Mouse (Mus musculus) liver, postnatal 0 days (tissue): ENCODE data around the gene Ppp1r15a. TPM values are rescaled to one million over a fixed set of nuclear protein-coding genes. Genes with fewer than 3 reads are reported as not detected.
"Not testable (repeated sequence)": the region's sequence is repeated elsewhere in the genome, so short reads cannot be mapped to it uniquely, and the experiment has no call there.

Source experiments
- ATAC-seq: fragments of 200-750 bp; cut with Nextera tagmentation; 2 replicates; pipeline ENCODE4 v1.8.0; 2017; ENCODE audit warnings: mild to moderate bottlenecking, moderate library complexity
- DNase-seq: peaks from one replicate; pipeline ENCODE4 v3.0.0-alpha.2; 2016
- H3K27ac ChIP-seq: fragments of 300-500 bp; sonication (generic); 2 replicates; pipeline ENCODE4 v1.5.1; 2014; ENCODE audit warnings: antibody characterized with exemption, moderate library complexity, mild to moderate bottlenecking, low read depth
- H3K27me3 ChIP-seq: fragments of 300-500 bp; sonication (generic); 2 replicates; pipeline ENCODE4 v1.6.1; 2014; ENCODE audit warnings: low read length, control low read depth, mixed read lengths; ENCODE audit not compliant: insufficient read depth
- H3K36me3 ChIP-seq: fragments of 300-500 bp; sonication (generic); replicated peaks from 2 replicates; pipeline ENCODE4 v1.6.1; 2014; ENCODE audit warnings: mild to moderate bottlenecking, control low read depth, low read length, moderate library complexity, mixed read lengths; ENCODE audit not compliant: insufficient read depth
- H3K4me1 ChIP-seq: fragments of 300-500 bp; sonication (generic); 2 replicates; pipeline ENCODE4 v1.6.1; 2014; ENCODE audit warnings: antibody characterized with exemption, mild to moderate bottlenecking, control low read depth; ENCODE audit not compliant: insufficient read depth
- H3K4me2 ChIP-seq: fragments of 300-500 bp; sonication (generic); 2 replicates; pipeline ENCODE4 v1.6.1; 2014; ENCODE audit warnings: low read depth, mild to moderate bottlenecking, low read length, moderate library complexity, mixed read lengths
- H3K4me3 ChIP-seq: fragments of 300-500 bp; sonication (generic); 2 replicates; pipeline ENCODE4 v1.5.1; 2014; ENCODE audit warnings: low read depth, low read length
- H3K9ac ChIP-seq: fragments of 300-500 bp; sonication (generic); replicated peaks from 2 replicates; pipeline ENCODE4 v1.6.1; 2014; ENCODE audit warnings: mild to moderate bottlenecking, moderate library complexity
- H3K9me3 ChIP-seq: fragments of 300-500 bp; sonication (generic); 2 replicates; pipeline ENCODE4 v1.6.1; 2016; ENCODE audit warnings: mild to moderate bottlenecking, control low read depth, low read length, mixed read lengths
- CTCF ChIP-seq: sonication (generic); IDR thresholded peaks from 2 replicates; pipeline ENCODE4 v1.5.1; 2016; ENCODE audit warnings: antibody characterized with exemption, low read depth
- EP300 ChIP-seq: IDR thresholded peaks from 2 replicates; pipeline ENCODE4 v1.6.1; 2016; ENCODE audit warnings: antibody characterized with exemption, low read depth, mild to moderate bottlenecking
- WGBS: fragments of 180-500 bp; shearing (Covaris S2); extraction: QIAGEN DNeasy Blood & Tissue Kit; methylation state at CpG from one replicate; pipeline ENCODE4 v1.1.7; 2014; ENCODE audit not compliant: insufficient replicate concordance; 5-methylcytosine and 5-hydroxymethylcytosine counted together
- polyA plus RNA-seq: library from polyadenylated mRNA; unstranded; fragments of >200 nt; fragmentation: Nextera tagmentation; extraction: Ambion mirVana; gene quantifications from 2 replicates; pipeline ENCODE4 v1.2.1, GENCODE M21; 2015

Ppp1r15a gene
- polyA plus RNA-seq, 1 experiment from 2014 or later, result 113 TPM

DNA sequence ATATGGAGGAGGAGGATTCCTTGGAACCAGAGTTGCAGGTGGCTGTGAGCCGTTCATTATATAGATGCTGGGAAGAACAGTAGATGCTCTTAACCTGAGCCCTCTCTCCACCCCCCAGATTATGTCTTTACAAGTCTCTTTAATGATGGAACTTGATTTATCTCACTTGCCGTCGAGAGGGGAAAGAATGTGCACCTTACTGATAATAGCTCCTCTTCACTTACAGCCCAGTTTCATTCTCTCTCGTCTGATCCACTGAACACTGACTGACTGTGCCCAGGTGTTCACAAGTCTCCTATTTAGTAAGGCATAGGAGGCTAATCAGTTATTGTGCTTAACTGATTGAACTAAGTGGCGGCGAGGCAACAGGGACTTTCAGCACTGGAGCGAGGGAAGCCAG is 36.5 kb downstream of the Ppp1r15a start:
- ATAC-seq (no peak), DNase-seq (no peak)
- 67% methylated on average over 7 of the region's 7 CpGs for WGBS
- peak overlapping the region; percentile 87; the same call in 1 of the 2 replicates for H3K27ac ChIP-seq
- H3K27me3 ChIP-seq, result no peaks in the 10 kb centered on the region
- H3K4me2 ChIP-seq, result no peak overlapping the region
- TF ChIP-seq EP300, result no peak
- no peak for TF ChIP-seq CTCF
- H3K9me3 ChIP-seq, result no peaks in the 10 kb centered on the region
- peaks cover 22% of the 10 kb centered on the region for H3K36me3 ChIP-seq
- no peak overlapping the region for H3K4me3 ChIP-seq
- peaks cover 42% of the 10 kb centered on the region for H3K4me1 ChIP-seq
- no peak overlapping the region for H3K9ac ChIP-seq

DNA sequence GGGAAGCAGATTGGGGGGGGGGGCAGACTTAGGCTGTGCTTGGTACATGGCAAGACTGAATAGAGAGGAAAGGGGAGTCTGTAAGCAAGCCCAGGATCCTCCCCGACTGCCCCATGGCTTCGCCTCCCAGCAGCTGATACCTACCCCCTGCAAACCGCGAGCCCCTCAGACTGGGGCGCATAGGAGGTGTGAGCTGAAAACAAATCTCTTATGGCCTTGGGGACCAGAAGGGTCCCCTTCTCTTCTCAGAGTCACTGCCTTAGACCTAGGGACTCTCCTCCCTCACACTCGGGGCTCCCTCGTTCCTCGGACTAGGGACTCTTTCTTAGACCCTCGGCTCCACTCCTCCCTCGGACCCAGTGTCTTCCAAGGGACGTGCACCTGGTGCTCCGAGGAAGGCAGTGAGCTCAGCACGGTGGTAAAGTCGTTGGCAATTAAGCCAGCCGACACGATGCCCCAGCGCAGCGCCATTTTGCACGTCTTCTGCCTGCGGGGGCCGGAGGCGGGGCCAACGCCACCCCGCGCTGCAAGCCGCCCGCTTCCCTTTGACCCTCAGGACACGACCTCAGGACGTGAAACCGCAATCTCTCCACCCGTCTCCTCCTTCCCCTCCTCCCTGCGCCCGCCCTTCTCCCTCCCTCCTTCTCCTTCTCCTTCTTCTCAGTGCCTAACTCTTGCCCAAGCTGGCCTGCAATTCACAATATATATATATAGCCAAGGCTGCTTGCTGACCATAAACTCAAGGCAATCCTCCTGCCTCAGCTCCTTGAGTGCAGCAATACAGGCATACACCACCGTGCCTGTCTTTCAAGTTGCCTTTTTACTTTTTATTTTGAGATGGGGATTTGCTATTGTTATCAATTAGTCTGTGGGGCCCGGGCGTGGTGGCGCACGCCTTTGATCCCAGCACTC is 37.5 kb downstream of the Ppp1r15a start, which contains the start of gene Dhdh:
Gene Dhdh (minus strand): TSS at position 513 of the 912 bp plus-strand sequence.
- H3K36me3 ChIP-seq, result peaks cover 12% of the 10 kb centered on the region
- peak within 1 kb of the TSS; percentile 74 for H3K9ac ChIP-seq
- WGBS, result 7% methylated on average over 38 of the region's 38 CpGs
- ATAC-seq (peak; percentile 50), DNase-seq (peak; percentile 78)
- H3K4me1 ChIP-seq, result peaks cover 42% of the 10 kb centered on the region
- H3K27ac ChIP-seq, result peak within 1 kb of the TSS; percentile 87
- H3K4me2 ChIP-seq, result peak within 1 kb of the TSS; percentile 82
- TF ChIP-seq CTCF (no peak), EP300 (no peak)
- peak within 1 kb of the TSS; percentile 60 for H3K4me3 ChIP-seq
- H3K27me3 ChIP-seq, result no peaks in the 10 kb centered on the region
- H3K9me3 ChIP-seq, result no peaks in the 10 kb centered on the region

DNA sequence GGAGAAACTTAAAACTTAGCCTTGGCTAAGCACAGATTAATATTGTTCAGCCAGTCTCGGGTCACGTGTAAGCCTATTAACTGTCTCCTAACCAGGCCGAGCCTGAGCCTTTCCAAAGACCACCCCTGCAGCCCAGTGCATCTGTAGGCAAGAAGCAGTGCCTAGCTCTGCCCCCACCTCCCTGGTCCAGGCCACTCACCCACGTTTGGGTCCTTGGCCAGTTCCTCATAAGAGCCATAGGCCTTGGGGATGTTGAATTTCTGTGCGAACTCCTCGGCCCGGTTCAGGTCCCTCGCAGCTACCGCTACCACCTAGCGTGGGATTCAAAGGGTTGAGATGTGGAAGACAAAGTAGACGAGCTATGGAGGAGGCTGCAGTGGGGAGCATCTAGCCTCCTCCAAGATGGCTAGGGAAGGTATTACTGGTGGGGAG is 38.2 kb downstream of the Ppp1r15a start:
- H3K27ac ChIP-seq, result peak overlapping the region; percentile 73
- H3K4me1 ChIP-seq, result peaks cover 42% of the 10 kb centered on the region

DNA sequence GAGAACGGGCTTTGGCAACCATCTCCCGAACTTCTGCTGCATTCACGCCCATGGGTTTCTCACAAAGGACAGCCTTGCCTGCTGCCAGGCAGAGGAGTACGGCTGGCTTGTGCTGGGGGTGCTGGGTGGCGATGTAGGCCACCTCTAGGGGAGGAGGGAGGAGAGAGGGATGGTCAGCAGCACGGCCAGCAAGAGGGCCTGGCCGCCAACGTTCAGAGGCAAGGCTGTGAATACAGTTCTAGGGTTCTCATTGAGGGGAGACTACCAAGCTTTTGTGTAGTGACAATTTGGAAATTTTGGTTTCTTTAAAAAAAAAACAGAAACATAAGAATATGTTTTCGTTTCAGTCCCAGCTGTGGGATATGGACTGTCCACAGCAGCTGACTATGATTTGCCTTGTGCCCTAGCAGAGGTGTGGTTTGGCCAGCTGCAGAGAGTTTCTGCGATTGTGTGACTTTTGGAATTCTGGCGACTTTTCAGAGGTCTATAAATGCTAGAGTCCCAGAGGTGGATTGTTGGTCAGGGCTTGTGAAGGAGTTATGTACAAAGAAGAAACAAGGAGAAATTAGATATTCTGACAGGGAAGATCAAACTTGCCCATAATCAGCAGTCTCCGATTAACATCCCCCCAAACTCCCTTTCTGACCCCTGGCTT is 39.2 kb downstream of the Ppp1r15a start, which contains the start of gene Gm45808:
Gene Gm45808 (minus strand): TSS at position 51 of the 655 bp plus-strand sequence.
- WGBS, result 73% methylated on average over 12 of the region's 12 CpGs
- peak within 1 kb of the TSS; percentile 82; the same call in 1 of the 2 replicates for H3K4me2 ChIP-seq

More for the DNA sequence above, 38.2 kb downstream of the Ppp1r15a start:
- Histone ChIP-seq H3K9me3 (no peaks in the 10 kb centered on the region), H3K27me3 (no peaks in the 10 kb centered on the region), H3K36me3 (peaks cover 5% of the 10 kb centered on the region), H3K9ac (peak overlapping the region; percentile 74), H3K4me2 (peak overlapping the region; percentile 82), H3K4me3 (peak overlapping the region; percentile 60)
- no peak for TF ChIP-seq CTCF
- TF ChIP-seq EP300, result no peak
- DNase-seq, result no peak
- ATAC-seq, result no peak
- 53% methylated on average over 11 of the region's 11 CpGs for WGBS

DNA sequence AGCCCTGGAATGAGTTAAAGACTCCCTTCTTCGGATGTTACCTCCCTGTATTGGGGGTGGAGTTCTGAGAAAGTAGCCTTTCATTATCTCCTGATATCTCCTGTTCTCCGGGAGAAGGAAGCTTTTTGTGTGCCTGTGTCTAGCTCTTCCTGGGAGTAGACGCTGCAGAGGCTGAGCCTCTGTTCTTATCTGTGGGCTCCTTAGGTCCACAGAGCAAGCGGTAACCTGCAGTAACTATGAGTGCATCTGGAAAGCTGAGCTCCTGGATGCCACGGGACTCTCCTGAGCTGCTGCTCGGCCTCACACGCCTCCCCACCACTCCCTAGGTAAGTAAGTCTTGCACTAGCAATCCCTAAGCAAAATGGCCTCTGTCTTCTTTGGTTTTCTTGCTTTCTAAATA is 39.9 kb downstream of the Ppp1r15a start:
- H3K4me1 ChIP-seq, result peaks cover 39% of the 10 kb centered on the region
- no peak overlapping the region for H3K4me2 ChIP-seq
- no peaks in the 10 kb centered on the region for H3K27me3 ChIP-seq
- peaks cover 4% of the 10 kb centered on the region; the same call in 1 of the 2 replicates for H3K36me3 ChIP-seq
- ATAC-seq (no peak), DNase-seq (no peak)
- H3K4me3 ChIP-seq, result no peak overlapping the region
- no peak overlapping the region for H3K27ac ChIP-seq
- WGBS, result 57% methylated on average over 7 of the region's 7 CpGs
- no peak overlapping the region for H3K9ac ChIP-seq
- no peaks in the 10 kb centered on the region for H3K9me3 ChIP-seq
- TF ChIP-seq CTCF, result no peak
- TF ChIP-seq EP300, result no peak

More for the DNA sequence above, 39.2 kb downstream of the Ppp1r15a start, which contains the start of gene Gm45808:
- ATAC-seq (no peak), DNase-seq (no peak)
- no peaks in the 10 kb centered on the region for H3K27me3 ChIP-seq
- peaks cover 4% of the 10 kb centered on the region; the same call in 1 of the 2 replicates for H3K36me3 ChIP-seq
- no peaks in the 10 kb centered on the region for H3K9me3 ChIP-seq
- no peak within 1 kb of the TSS for H3K9ac ChIP-seq
- H3K27ac ChIP-seq, result 0 out of 2 replicates have a peak within 1 kb of the TSS, but pooled peaks have one; percentile 73
- peaks cover 40% of the 10 kb centered on the region for H3K4me1 ChIP-seq
- no peak for TF ChIP-seq EP300
- no peak for TF ChIP-seq CTCF
- no peak within 1 kb of the TSS for H3K4me3 ChIP-seq

DNA sequence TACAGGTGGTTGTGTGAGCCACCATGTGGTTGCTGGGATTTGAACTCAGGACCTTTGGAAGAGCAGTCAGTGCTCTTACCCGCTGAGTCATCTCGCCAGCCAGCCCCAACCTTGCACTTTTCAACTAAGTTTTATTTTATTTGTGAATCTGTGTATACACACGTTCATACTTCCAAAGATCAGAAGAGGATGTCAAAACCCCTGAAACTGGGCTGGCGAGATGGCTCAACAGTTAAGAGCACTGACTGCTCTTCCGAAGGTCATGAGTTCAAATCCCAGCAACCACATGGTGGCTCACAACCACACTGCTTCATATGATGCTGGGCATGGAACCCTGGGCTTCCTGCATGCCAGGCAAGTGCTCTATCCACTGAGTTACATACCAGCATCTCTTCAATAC is 41.1 kb downstream of the Ppp1r15a start:
- not testable (repeated sequence) for H3K27me3 ChIP-seq, H3K27ac ChIP-seq, ATAC-seq, H3K36me3 ChIP-seq, H3K4me2 ChIP-seq, H3K4me3 ChIP-seq, H3K9ac ChIP-seq, DNase-seq, H3K9me3 ChIP-seq
- peaks cover 29% of the 10 kb centered on the region for H3K4me1 ChIP-seq
- WGBS, result 83% methylated on average over 5 of the region's 5 CpGs
